Mouse (Mus musculus): ENCODE data around the gene Aaed1. TPM values are rescaled to one million over a fixed set of nuclear protein-coding genes. Genes with fewer than 3 reads are reported as not detected.
A peak's percentile ranks its signal among the peaks of the same experiment; 100 is the strongest.

Gene Aaed1
- total RNA-seq (2014; rRNA removed): 10.5 and 13.5 TPM in 2 replicates
- polyA plus RNA-seq (2015; fragmentation: Nextera tagmentation; extraction: Ambion mirVana): 16.0 and 18.6 TPM in 2 replicates

GRCm38 (mm10) chr13:64312024-64312915, at the start of gene Aaed1:
Gene Aaed1 (minus strand): TSS chr13:64312710.
- H3K4me2 ChIP-seq (ENCODE audit: low read depth, low read length): peak within 1 kb of the TSS; percentile 55
- H3K27ac ChIP-seq: peak within 1 kb of the TSS; percentile 87
- H3K27me3 ChIP-seq (ENCODE audit: insufficient read depth, low read length): no peaks in the 10 kb centered on the region
- H3K9me3 ChIP-seq (ENCODE audit: low read length): no peaks in the 10 kb centered on the region
- TF ChIP-seq CTCF (IDR thresholded peaks at IDR 0.05; ENCODE audit: low read depth): peak; percentile 54
- H3K4me3 ChIP-seq (ENCODE audit: low read length): peak within 1 kb of the TSS; percentile 68
- ATAC-seq: peak; percentile 95
- peak; percentile 93 for DNase-seq (ENCODE audit: low spot score)
- peak within 1 kb of the TSS; percentile 62 for H3K9ac ChIP-seq (replicated peaks; ENCODE audit: low read length)
- no peaks in the 10 kb centered on the region for H3K4me1 ChIP-seq (ENCODE audit: insufficient read depth, low read length)
- H3K36me3 ChIP-seq (ENCODE audit: insufficient read depth, low read length): peaks cover 4% of the 10 kb centered on the region; the same call in 1 of the 2 replicates
- WGBS: 1% methylated on average over 70 of the region's 74 CpGs

- no peaks in the 10 kb centered on the region for H3K4me1 ChIP-seq (ENCODE audit: insufficient read depth, low read length)
- WGBS: 90% methylated on average over 6 of the region's 6 CpGs
- no peak for TF ChIP-seq CTCF (IDR thresholded peaks at IDR 0.05; ENCODE audit: low read depth)
- no peak overlapping the region for H3K4me3 ChIP-seq (ENCODE audit: low read length)
- no peak overlapping the region for H3K9ac ChIP-seq (replicated peaks; ENCODE audit: low read length)
- H3K36me3 ChIP-seq (ENCODE audit: insufficient read depth, low read length): peaks cover 23% of the 10 kb centered on the region
- H3K9me3 ChIP-seq (ENCODE audit: low read length): no peaks in the 10 kb centered on the region
- no peaks in the 10 kb centered on the region for H3K27me3 ChIP-seq (ENCODE audit: insufficient read depth, low read length)
- H3K4me2 ChIP-seq (ENCODE audit: low read depth, low read length): no peak overlapping the region
- no peak for DNase-seq (ENCODE audit: low spot score)
- H3K27ac ChIP-seq: no peak overlapping the region
- ATAC-seq: no peak
These were observed 49.6 kb upstream of the Aaed1 start for GRCm38 (mm10) chr13:64362139-64362538.

- Histone ChIP-seq H3K9ac (replicated peaks; ENCODE audit: low read length) (no peak overlapping the region), H3K4me1 (ENCODE audit: insufficient read depth, low read length) (no peaks in the 10 kb centered on the region), H3K27ac (no peak overlapping the region), H3K4me3 (ENCODE audit: low read length) (no peak overlapping the region), H3K9me3 (ENCODE audit: low read length) (no peaks in the 10 kb centered on the region), H3K27me3 (ENCODE audit: insufficient read depth, low read length) (no peaks in the 10 kb centered on the region), H3K36me3 (ENCODE audit: insufficient read depth, low read length) (peaks cover 19% of the 10 kb centered on the region), H3K4me2 (ENCODE audit: low read depth, low read length) (no peak overlapping the region)
- 94% methylated on average over 3 of the region's 3 CpGs for WGBS
- ATAC-seq (no peak), DNase-seq (ENCODE audit: low spot score) (no peak)
- no peak for TF ChIP-seq CTCF (IDR thresholded peaks at IDR 0.05; ENCODE audit: low read depth)
These were observed 48.5 kb upstream of the Aaed1 start for GRCm38 (mm10) chr13:64361020-64361419.

GRCm38 (mm10) chr13:64359702-64360101, 47.2 kb upstream of the Aaed1 start:
- Histone ChIP-seq H3K4me3 (ENCODE audit: low read length) (no peak overlapping the region), H3K27me3 (ENCODE audit: insufficient read depth, low read length) (no peaks in the 10 kb centered on the region), H3K27ac (no peak overlapping the region), H3K4me1 (ENCODE audit: insufficient read depth, low read length) (no peaks in the 10 kb centered on the region), H3K36me3 (ENCODE audit: insufficient read depth, low read length) (peaks cover 11% of the 10 kb centered on the region; the same call in 1 of the 2 replicates), H3K9ac (replicated peaks; ENCODE audit: low read length) (no peak overlapping the region), H3K9me3 (ENCODE audit: low read length) (no peaks in the 10 kb centered on the region), H3K4me2 (ENCODE audit: low read depth, low read length) (no peak overlapping the region)
- ATAC-seq (no peak), DNase-seq (ENCODE audit: low spot score) (no peak)
- 79% methylated on average over 3 of the region's 3 CpGs for WGBS
- no peak for TF ChIP-seq CTCF (IDR thresholded peaks at IDR 0.05; ENCODE audit: low read depth)

- H3K9me3 ChIP-seq (ENCODE audit: low read length): no peaks in the 10 kb centered on the region
- WGBS: 70% methylated on average over 1 of the region's 1 CpGs
- no peak overlapping the region for H3K27ac ChIP-seq
- no peak overlapping the region for H3K4me2 ChIP-seq (ENCODE audit: low read depth, low read length)
- H3K4me1 ChIP-seq (ENCODE audit: insufficient read depth, low read length): no peaks in the 10 kb centered on the region
- no peaks in the 10 kb centered on the region for H3K27me3 ChIP-seq (ENCODE audit: insufficient read depth, low read length)
- H3K36me3 ChIP-seq (ENCODE audit: insufficient read depth, low read length): peaks cover 7% of the 10 kb centered on the region; the same call in 1 of the 2 replicates
- no peak for TF ChIP-seq CTCF (IDR thresholded peaks at IDR 0.05; ENCODE audit: low read depth)
- H3K9ac ChIP-seq (replicated peaks; ENCODE audit: low read length): no peak overlapping the region
- ATAC-seq (no peak), DNase-seq (ENCODE audit: low spot score) (peak; percentile 7)
- H3K4me3 ChIP-seq (ENCODE audit: low read length): no peak overlapping the region
These were observed 46.0 kb upstream of the Aaed1 start for GRCm38 (mm10) chr13:64358476-64358875.

GRCm38 (mm10) chr13:64357389-64357788, 44.9 kb upstream of the Aaed1 start:
- 75% methylated on average over 5 of the region's 5 CpGs for WGBS
- DNase-seq (ENCODE audit: low spot score): no peak
- H3K4me3 ChIP-seq (ENCODE audit: low read length): no peak overlapping the region
- H3K4me1 ChIP-seq (ENCODE audit: insufficient read depth, low read length): no peaks in the 10 kb centered on the region
- H3K4me2 ChIP-seq (ENCODE audit: low read depth, low read length): no peak overlapping the region
- H3K36me3 ChIP-seq (ENCODE audit: insufficient read depth, low read length): peaks cover 4% of the 10 kb centered on the region; the same call in 1 of the 2 replicates
- no peaks in the 10 kb centered on the region for H3K9me3 ChIP-seq (ENCODE audit: low read length)
- no peak for ATAC-seq
- TF ChIP-seq CTCF (IDR thresholded peaks at IDR 0.05; ENCODE audit: low read depth): no peak
- H3K27me3 ChIP-seq (ENCODE audit: insufficient read depth, low read length): no peaks in the 10 kb centered on the region
- no peak overlapping the region for H3K27ac ChIP-seq
- no peak overlapping the region for H3K9ac ChIP-seq (replicated peaks; ENCODE audit: low read length)

GRCm38 (mm10) chr13:64349474-64349873, 37.0 kb upstream of the Aaed1 start:
- H3K4me3 ChIP-seq (ENCODE audit: low read length): no peak overlapping the region
- H3K4me1 ChIP-seq (ENCODE audit: insufficient read depth, low read length): no peaks in the 10 kb centered on the region
- no peak overlapping the region for H3K4me2 ChIP-seq (ENCODE audit: low read depth, low read length)
- H3K9ac ChIP-seq (replicated peaks; ENCODE audit: low read length): no peak overlapping the region
- no peaks in the 10 kb centered on the region for H3K36me3 ChIP-seq (ENCODE audit: insufficient read depth, low read length)
- no peaks in the 10 kb centered on the region for H3K27me3 ChIP-seq (ENCODE audit: insufficient read depth, low read length)
- WGBS: 83% methylated on average over 2 of the region's 2 CpGs
- DNase-seq (ENCODE audit: low spot score) (no peak), ATAC-seq (no peak)
- no peaks in the 10 kb centered on the region for H3K9me3 ChIP-seq (ENCODE audit: low read length)
- H3K27ac ChIP-seq: no peak overlapping the region
- no peak for TF ChIP-seq CTCF (IDR thresholded peaks at IDR 0.05; ENCODE audit: low read depth)

Measured in hindbrain, postnatal 0 days (tissue).